Mouse (Mus musculus): ENCODE data around the gene Mrvi1. TPM values are rescaled to one million over a fixed set of nuclear protein-coding genes. Genes with fewer than 3 reads are reported as not detected.

Mrvi1 gene
- polyA plus RNA-seq (2012; rRNA removed): 2.0 and 3.4 TPM in 2 replicates

GRCm38 (mm10) chr7:110982053-110982705 lies at the start of gene Mrvi1:
TSS of gene Mrvi1 (minus strand) at chr7:110982461.
- H3K27ac ChIP-seq (ENCODE audit: control insufficient read depth, insufficient read depth, low read depth, low read length): peak within 1 kb of the TSS; percentile 68
- TF ChIP-seq POLR2A (IDR thresholded peaks at IDR 0.05; ENCODE audit: control insufficient read depth, low read depth, low read length): no peak
- no peak for TF ChIP-seq CTCF (IDR thresholded peaks at IDR 0.05; ENCODE audit: control insufficient read depth, insufficient read depth, insufficient replicate concordance, low read depth, low read length)
- H3K27me3 ChIP-seq (ENCODE audit: control insufficient read depth, insufficient read depth, low read length): no peaks in the 10 kb centered on the region
- H3K4me3 ChIP-seq (ENCODE audit: control insufficient read depth, low read depth, low read length): peak within 1 kb of the TSS; percentile 49
- no peaks in the 10 kb centered on the region for H3K36me3 ChIP-seq (ENCODE audit: control insufficient read depth, insufficient read depth, low read length)
- H3K4me1 ChIP-seq (ENCODE audit: control insufficient read depth, insufficient read depth, low read length): peaks cover 3% of the 10 kb centered on the region; the same call in 1 of the 2 replicates

- TF ChIP-seq POLR2A (IDR thresholded peaks at IDR 0.05; ENCODE audit: control insufficient read depth, low read depth, low read length) (no peak), CTCF (IDR thresholded peaks at IDR 0.05; ENCODE audit: control insufficient read depth, insufficient read depth, insufficient replicate concordance, low read depth, low read length) (no peak)
- H3K4me1 ChIP-seq (ENCODE audit: control insufficient read depth, insufficient read depth, low read length): peaks cover 8% of the 10 kb centered on the region
- peak overlapping the region; percentile 98 for H3K4me3 ChIP-seq (ENCODE audit: control insufficient read depth, low read depth, low read length)
- H3K36me3 ChIP-seq (ENCODE audit: control insufficient read depth, insufficient read depth, low read length): peaks cover under 1% of the 10 kb centered on the region; the same call in 1 of the 2 replicates
- H3K27ac ChIP-seq (ENCODE audit: control insufficient read depth, insufficient read depth, low read depth, low read length): peak overlapping the region; percentile 86
- no peaks in the 10 kb centered on the region for H3K27me3 ChIP-seq (ENCODE audit: control insufficient read depth, insufficient read depth, low read length)
Measured at GRCm38 (mm10) chr7:111029046-111029553, 46.8 kb upstream of the Mrvi1 start.

GRCm38 (mm10) chr7:111028281-111029045 lies 46.2 kb upstream of the Mrvi1 start, which contains the start of gene Ctr9:
TSS of gene Ctr9 (plus strand) at chr7:111028951.
- peaks cover 8% of the 10 kb centered on the region for H3K4me1 ChIP-seq (ENCODE audit: control insufficient read depth, insufficient read depth, low read length)
- H3K27me3 ChIP-seq (ENCODE audit: control insufficient read depth, insufficient read depth, low read length): no peaks in the 10 kb centered on the region
- H3K36me3 ChIP-seq (ENCODE audit: control insufficient read depth, insufficient read depth, low read length): no peaks in the 10 kb centered on the region
- peak within 1 kb of the TSS; percentile 98 for H3K4me3 ChIP-seq (ENCODE audit: control insufficient read depth, low read depth, low read length)
- H3K27ac ChIP-seq (ENCODE audit: control insufficient read depth, insufficient read depth, low read depth, low read length): peak within 1 kb of the TSS; percentile 96
- TF ChIP-seq POLR2A (IDR thresholded peaks at IDR 0.05; ENCODE audit: control insufficient read depth, low read depth, low read length) (peak; percentile 92), CTCF (IDR thresholded peaks at IDR 0.05; ENCODE audit: control insufficient read depth, insufficient read depth, insufficient replicate concordance, low read depth, low read length) (no peak)

- Histone ChIP-seq H3K4me1 (ENCODE audit: control insufficient read depth, insufficient read depth, low read length) (peaks cover 8% of the 10 kb centered on the region), H3K4me3 (ENCODE audit: control insufficient read depth, low read depth, low read length) (no peak overlapping the region), H3K27me3 (ENCODE audit: control insufficient read depth, insufficient read depth, low read length) (no peaks in the 10 kb centered on the region), H3K36me3 (ENCODE audit: control insufficient read depth, insufficient read depth, low read length) (no peaks in the 10 kb centered on the region), H3K27ac (ENCODE audit: control insufficient read depth, insufficient read depth, low read depth, low read length) (no peak overlapping the region)
- TF ChIP-seq CTCF (IDR thresholded peaks at IDR 0.05; ENCODE audit: control insufficient read depth, insufficient read depth, insufficient replicate concordance, low read depth, low read length) (no peak), POLR2A (IDR thresholded peaks at IDR 0.05; ENCODE audit: control insufficient read depth, low read depth, low read length) (no peak)
Measured at GRCm38 (mm10) chr7:111024912-111025311, 42.7 kb upstream of the Mrvi1 start.

- Histone ChIP-seq H3K27me3 (ENCODE audit: control insufficient read depth, insufficient read depth, low read length) (no peaks in the 10 kb centered on the region), H3K36me3 (ENCODE audit: control insufficient read depth, insufficient read depth, low read length) (no peaks in the 10 kb centered on the region), H3K4me1 (ENCODE audit: control insufficient read depth, insufficient read depth, low read length) (peaks cover 6% of the 10 kb centered on the region), H3K27ac (ENCODE audit: control insufficient read depth, insufficient read depth, low read depth, low read length) (no peak overlapping the region; the same call in 1 of the 2 replicates), H3K4me3 (ENCODE audit: control insufficient read depth, low read depth, low read length) (no peak overlapping the region)
- TF ChIP-seq POLR2A (IDR thresholded peaks at IDR 0.05; ENCODE audit: control insufficient read depth, low read depth, low read length) (no peak), CTCF (IDR thresholded peaks at IDR 0.05; ENCODE audit: control insufficient read depth, insufficient read depth, insufficient replicate concordance, low read depth, low read length) (no peak)
Measured at GRCm38 (mm10) chr7:111024068-111024594, 41.9 kb upstream of the Mrvi1 start.

GRCm38 (mm10) chr7:111020814-111021213 lies 38.6 kb upstream of the Mrvi1 start:
- no peak for TF ChIP-seq POLR2A (IDR thresholded peaks at IDR 0.05; ENCODE audit: control insufficient read depth, low read depth, low read length)
- TF ChIP-seq CTCF (IDR thresholded peaks at IDR 0.05; ENCODE audit: control insufficient read depth, insufficient read depth, insufficient replicate concordance, low read depth, low read length): no peak
- Histone ChIP-seq H3K4me1 (ENCODE audit: control insufficient read depth, insufficient read depth, low read length) (peaks cover 4% of the 10 kb centered on the region; the same call in 1 of the 2 replicates), H3K36me3 (ENCODE audit: control insufficient read depth, insufficient read depth, low read length) (no peaks in the 10 kb centered on the region), H3K27ac (ENCODE audit: control insufficient read depth, insufficient read depth, low read depth, low read length) (no peak overlapping the region), H3K4me3 (ENCODE audit: control insufficient read depth, low read depth, low read length) (no peak overlapping the region), H3K27me3 (ENCODE audit: control insufficient read depth, insufficient read depth, low read length) (no peaks in the 10 kb centered on the region)

- Histone ChIP-seq H3K36me3 (ENCODE audit: control insufficient read depth, insufficient read depth, low read length) (no peaks in the 10 kb centered on the region), H3K27ac (ENCODE audit: control insufficient read depth, insufficient read depth, low read depth, low read length) (no peak overlapping the region), H3K4me3 (ENCODE audit: control insufficient read depth, low read depth, low read length) (no peak overlapping the region), H3K27me3 (ENCODE audit: control insufficient read depth, insufficient read depth, low read length) (no peaks in the 10 kb centered on the region), H3K4me1 (ENCODE audit: control insufficient read depth, insufficient read depth, low read length) (no peaks in the 10 kb centered on the region)
- TF ChIP-seq POLR2A (IDR thresholded peaks at IDR 0.05; ENCODE audit: control insufficient read depth, low read depth, low read length) (no peak), CTCF (IDR thresholded peaks at IDR 0.05; ENCODE audit: control insufficient read depth, insufficient read depth, insufficient replicate concordance, low read depth, low read length) (no peak)
Measured at GRCm38 (mm10) chr7:111016921-111017320, 34.7 kb upstream of the Mrvi1 start.
